Mouse (Mus musculus): ENCODE results near the gene Gm20458. TPM values are rescaled to one million over a fixed set of nuclear protein-coding genes. Genes with fewer than 3 reads are reported as not detected.

The Gm20458 gene
- polyA plus RNA-seq, 1 experiment = 31.6 TPM

DNA sequence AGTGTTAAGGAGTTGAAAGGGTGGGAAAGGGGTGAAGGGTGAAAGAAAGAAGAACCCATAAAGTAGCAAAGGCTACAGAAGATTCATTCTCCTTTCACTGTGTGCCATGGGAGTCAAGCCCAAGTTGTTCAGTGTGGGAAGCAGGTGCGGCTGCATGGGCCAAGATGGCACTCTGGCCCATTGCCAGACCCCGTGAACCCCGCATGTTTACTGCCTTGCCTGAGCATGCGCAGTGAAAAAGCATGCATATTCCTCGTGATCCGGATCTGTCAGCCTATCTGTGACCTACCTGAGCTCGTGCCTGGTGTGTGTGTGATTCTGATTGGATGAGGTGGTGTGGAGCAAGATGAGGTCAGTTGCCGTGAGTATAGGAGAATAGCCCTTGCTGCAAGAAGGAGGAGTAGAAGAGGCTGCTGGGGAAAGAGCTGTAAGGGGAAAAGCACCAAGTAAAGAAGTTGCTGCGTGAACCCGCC, 62.6 kb downstream of the Gm20458 start:
- Histone ChIP-seq H3K4me3 (no peak overlapping the region), H3ac (ENCODE audit: control insufficient read depth, insufficient read length) (no peak overlapping the region), H3K36me3 (ENCODE audit: control insufficient read depth, insufficient read depth) (no peaks in the 10 kb centered on the region), H3K4me2 (ENCODE audit: low read depth) (peak overlapping the region; percentile 61), H3K27me3 (ENCODE audit: control insufficient read depth, insufficient read depth, insufficient read length) (no peaks in the 10 kb centered on the region), H3K79me2 (ENCODE audit: control insufficient read depth, insufficient read depth) (no peaks in the 10 kb centered on the region)
- TF ChIP-seq CEBPB (IDR thresholded peaks at IDR 0.05; ENCODE audit: insufficient read depth, poor library complexity, severe bottlenecking) (no peak), MYOD1 (IDR thresholded peaks at IDR 0.05; ENCODE audit: control insufficient read depth in 1 of 3, insufficient read length in 2 of 3, low read depth in 2 of 3) (no peak), POLR2AphosphoS2 (IDR thresholded peaks at IDR 0.05; ENCODE audit: insufficient read length, low read depth) (no peak), SRF (IDR thresholded peaks at IDR 0.05; ENCODE audit: control insufficient read depth, insufficient read length, low read depth) (no peak), REST (IDR thresholded peaks at IDR 0.05; ENCODE audit: insufficient read depth, insufficient read length) (no peak), TCF12 (IDR thresholded peaks at IDR 0.05; ENCODE audit: insufficient read depth, poor library complexity, severe bottlenecking) (no peak), MAX (IDR thresholded peaks at IDR 0.05; ENCODE audit: low read depth) (no peak), MYOG (IDR thresholded peaks at IDR 0.05; ENCODE audit: control insufficient read depth in 1 of 3, insufficient read depth in 1 of 3, insufficient read length in 2 of 3, low read depth in 2 of 3) (no peak), POLR2A (IDR thresholded peaks at IDR 0.05; ENCODE audit: insufficient read length, low read depth) (no peak), E2F4 (IDR thresholded peaks at IDR 0.05; ENCODE audit: insufficient read depth) (no peak), TCF3 (IDR thresholded peaks at IDR 0.05; ENCODE audit: insufficient read length, low read depth) (no peak), USF1 (IDR thresholded peaks at IDR 0.05; ENCODE audit: low read depth) (no peak)

DNA sequence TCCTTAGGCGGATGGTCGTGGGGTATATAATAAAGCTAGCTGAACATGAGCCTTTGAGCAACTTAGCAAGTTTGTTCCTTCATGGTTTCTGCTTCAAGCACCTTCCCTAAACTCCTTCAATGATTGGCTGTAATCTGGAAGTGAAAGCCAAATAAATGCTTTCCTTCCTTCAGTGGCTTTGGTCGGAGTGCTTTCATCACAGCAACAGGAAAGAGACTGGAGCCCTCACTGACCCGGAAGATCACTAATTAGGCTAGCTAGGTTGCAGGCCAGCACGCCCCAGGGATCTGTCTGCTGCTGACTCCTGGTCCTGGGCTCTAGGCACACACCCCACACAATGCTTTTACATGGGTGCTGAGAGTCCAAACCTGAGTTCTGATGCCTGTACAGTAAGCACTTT, 67.8 kb downstream of the Gm20458 start:
- Histone ChIP-seq H3K36me3 (ENCODE audit: control insufficient read depth, insufficient read depth) (no peaks in the 10 kb centered on the region), H3K4me3 (no peak overlapping the region), H3K27me3 (ENCODE audit: control insufficient read depth, insufficient read depth, insufficient read length) (no peaks in the 10 kb centered on the region), H3K4me2 (ENCODE audit: low read depth) (no peak overlapping the region), H3ac (ENCODE audit: control insufficient read depth, insufficient read length) (no peak overlapping the region), H3K79me2 (ENCODE audit: control insufficient read depth, insufficient read depth) (no peaks in the 10 kb centered on the region)
- no peak for TF ChIP-seq POLR2AphosphoS2 (IDR thresholded peaks at IDR 0.05; ENCODE audit: insufficient read length, low read depth)
- TF ChIP-seq E2F4 (IDR thresholded peaks at IDR 0.05; ENCODE audit: insufficient read depth) = no peak
- no peak for TF ChIP-seq CEBPB (IDR thresholded peaks at IDR 0.05; ENCODE audit: insufficient read depth, poor library complexity, severe bottlenecking)
- no peak for TF ChIP-seq MYOG (IDR thresholded peaks at IDR 0.05; ENCODE audit: control insufficient read depth in 1 of 3, insufficient read depth in 1 of 3, insufficient read length in 2 of 3, low read depth in 2 of 3)

DNA sequence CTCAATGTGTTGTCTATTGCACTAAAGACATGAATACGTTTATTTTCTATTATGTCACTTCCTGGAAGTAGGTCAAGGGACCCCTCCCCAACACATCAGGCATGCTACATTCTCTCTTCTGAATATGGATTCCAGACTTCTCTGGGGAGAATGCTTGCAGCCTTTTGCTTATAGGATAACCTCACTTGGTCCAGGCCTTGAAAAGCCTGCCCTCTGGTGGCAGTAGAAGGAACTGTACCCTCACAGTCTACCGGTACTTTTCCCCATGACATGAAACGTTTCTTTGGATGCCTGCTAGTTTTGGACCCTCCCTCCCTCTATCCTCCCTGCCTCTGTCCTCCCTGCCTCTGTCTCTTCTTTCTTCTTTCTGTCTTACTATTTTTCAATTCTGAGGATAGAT, 70.4 kb downstream of the Gm20458 start:
- Histone ChIP-seq H3K4me3 (no peak overlapping the region), H3K27me3 (ENCODE audit: control insufficient read depth, insufficient read depth, insufficient read length) (peaks cover 5% of the 10 kb centered on the region), H3K4me2 (ENCODE audit: low read depth) (peak overlapping the region; percentile 19), H3ac (ENCODE audit: control insufficient read depth, insufficient read length) (no peak overlapping the region), H3K79me2 (ENCODE audit: control insufficient read depth, insufficient read depth) (no peaks in the 10 kb centered on the region), H3K36me3 (ENCODE audit: control insufficient read depth, insufficient read depth) (no peaks in the 10 kb centered on the region)
- TF ChIP-seq MYOD1 (IDR thresholded peaks at IDR 0.05; ENCODE audit: control insufficient read depth in 1 of 3, insufficient read length in 2 of 3, low read depth in 2 of 3) = no peak
- TF ChIP-seq TCF12 (IDR thresholded peaks at IDR 0.05; ENCODE audit: insufficient read depth, poor library complexity, severe bottlenecking) = no peak
- TF ChIP-seq USF1 (IDR thresholded peaks at IDR 0.05; ENCODE audit: low read depth) = no peak
- TF ChIP-seq POLR2AphosphoS2 (IDR thresholded peaks at IDR 0.05; ENCODE audit: insufficient read length, low read depth) = no peak
- no peak for TF ChIP-seq TCF3 (IDR thresholded peaks at IDR 0.05; ENCODE audit: insufficient read length, low read depth)
- no peak for TF ChIP-seq E2F4 (IDR thresholded peaks at IDR 0.05; ENCODE audit: insufficient read depth)

DNA sequence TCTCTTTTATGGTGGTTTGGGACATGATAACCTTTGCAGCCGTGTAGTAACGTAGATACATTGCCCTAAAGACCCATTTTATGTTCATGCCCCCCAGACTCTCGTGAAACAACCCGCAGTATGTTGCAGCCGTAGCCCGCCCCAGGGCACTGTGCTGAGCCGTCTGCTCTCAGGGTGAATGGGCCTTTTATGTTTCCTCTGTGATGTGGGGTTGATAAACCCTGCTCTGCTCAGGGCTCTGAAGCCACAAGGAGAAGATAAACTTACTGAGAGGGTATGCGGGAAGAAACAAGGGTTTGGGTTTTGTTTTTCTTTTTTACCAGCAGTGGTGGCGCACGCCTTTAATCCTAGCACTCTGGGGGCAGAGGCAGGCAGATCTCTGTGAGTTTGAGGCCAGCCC, 73.5 kb downstream of the Gm20458 start:
- no peak for TF ChIP-seq MAX (IDR thresholded peaks at IDR 0.05; ENCODE audit: low read depth)
- TF ChIP-seq MYOG (IDR thresholded peaks at IDR 0.05; ENCODE audit: control insufficient read depth in 1 of 3, insufficient read depth in 1 of 3, insufficient read length in 2 of 3, low read depth in 2 of 3) = no peak
- TF ChIP-seq MYOD1 (IDR thresholded peaks at IDR 0.05; ENCODE audit: control insufficient read depth in 1 of 3, insufficient read length in 2 of 3, low read depth in 2 of 3) = no peak
- TF ChIP-seq SRF (IDR thresholded peaks at IDR 0.05; ENCODE audit: control insufficient read depth, insufficient read length, low read depth) = no peak
- no peak for TF ChIP-seq TCF12 (IDR thresholded peaks at IDR 0.05; ENCODE audit: insufficient read depth, poor library complexity, severe bottlenecking)
- TF ChIP-seq E2F4 (IDR thresholded peaks at IDR 0.05; ENCODE audit: insufficient read depth) = no peak
- TF ChIP-seq REST (IDR thresholded peaks at IDR 0.05; ENCODE audit: insufficient read depth, insufficient read length) = no peak
- TF ChIP-seq POLR2A (IDR thresholded peaks at IDR 0.05; ENCODE audit: insufficient read length, low read depth) = no peak
- no peak for TF ChIP-seq CEBPB (IDR thresholded peaks at IDR 0.05; ENCODE audit: insufficient read depth, poor library complexity, severe bottlenecking)
- no peak for TF ChIP-seq POLR2AphosphoS2 (IDR thresholded peaks at IDR 0.05; ENCODE audit: insufficient read length, low read depth)
- TF ChIP-seq TCF3 (IDR thresholded peaks at IDR 0.05; ENCODE audit: insufficient read length, low read depth) = no peak
- no peak for TF ChIP-seq USF1 (IDR thresholded peaks at IDR 0.05; ENCODE audit: low read depth)
- no peaks in the 10 kb centered on the region for H3K36me3 ChIP-seq (ENCODE audit: control insufficient read depth, insufficient read depth)
- H3K27me3 ChIP-seq (ENCODE audit: control insufficient read depth, insufficient read depth, insufficient read length) = peaks cover 22% of the 10 kb centered on the region
- no peak overlapping the region for H3K4me3 ChIP-seq
- H3K4me2 ChIP-seq (ENCODE audit: low read depth) = no peak overlapping the region
- H3K79me2 ChIP-seq (ENCODE audit: control insufficient read depth, insufficient read depth) = no peaks in the 10 kb centered on the region
- no peak overlapping the region for H3ac ChIP-seq (ENCODE audit: control insufficient read depth, insufficient read length)

DNA sequence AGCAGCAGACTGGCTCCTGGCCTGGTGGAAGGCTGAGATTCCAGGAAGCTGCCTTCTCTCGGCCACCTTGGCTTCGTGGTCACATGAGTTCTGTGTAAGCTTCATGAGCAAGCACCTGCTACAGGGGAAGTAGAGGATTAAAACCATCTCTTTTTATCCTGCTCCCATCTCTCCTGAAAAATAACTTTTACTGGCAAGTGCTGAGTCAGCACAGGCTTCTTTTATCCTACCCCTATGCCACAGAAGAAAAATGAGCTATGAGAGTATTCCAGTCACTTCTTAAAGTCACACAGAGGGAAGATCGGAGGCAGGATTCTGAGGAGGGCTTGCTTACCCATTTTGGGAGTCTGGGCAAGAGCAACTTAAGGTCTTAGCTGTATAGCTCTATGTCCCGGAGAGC, 76.2 kb downstream of the Gm20458 start:
- Histone ChIP-seq H3K27me3 (ENCODE audit: control insufficient read depth, insufficient read depth, insufficient read length) (peaks cover 36% of the 10 kb centered on the region), H3K36me3 (ENCODE audit: control insufficient read depth, insufficient read depth) (no peaks in the 10 kb centered on the region), H3ac (ENCODE audit: control insufficient read depth, insufficient read length) (no peak overlapping the region), H3K79me2 (ENCODE audit: control insufficient read depth, insufficient read depth) (no peaks in the 10 kb centered on the region), H3K4me2 (ENCODE audit: low read depth) (no peak overlapping the region), H3K4me3 (no peak overlapping the region)
- TF ChIP-seq POLR2A (IDR thresholded peaks at IDR 0.05; ENCODE audit: insufficient read length, low read depth) (no peak), E2F4 (IDR thresholded peaks at IDR 0.05; ENCODE audit: insufficient read depth) (no peak), SRF (IDR thresholded peaks at IDR 0.05; ENCODE audit: control insufficient read depth, insufficient read length, low read depth) (no peak), POLR2AphosphoS2 (IDR thresholded peaks at IDR 0.05; ENCODE audit: insufficient read length, low read depth) (no peak), REST (IDR thresholded peaks at IDR 0.05; ENCODE audit: insufficient read depth, insufficient read length) (no peak), TCF12 (IDR thresholded peaks at IDR 0.05; ENCODE audit: insufficient read depth, poor library complexity, severe bottlenecking) (no peak), USF1 (IDR thresholded peaks at IDR 0.05; ENCODE audit: low read depth) (no peak), MYOG (IDR thresholded peaks at IDR 0.05; ENCODE audit: control insufficient read depth in 1 of 3, insufficient read depth in 1 of 3, insufficient read length in 2 of 3, low read depth in 2 of 3) (no peak), CEBPB (IDR thresholded peaks at IDR 0.05; ENCODE audit: insufficient read depth, poor library complexity, severe bottlenecking) (no peak), TCF3 (IDR thresholded peaks at IDR 0.05; ENCODE audit: insufficient read length, low read depth) (no peak), MAX (IDR thresholded peaks at IDR 0.05; ENCODE audit: low read depth) (no peak), MYOD1 (IDR thresholded peaks at IDR 0.05; ENCODE audit: control insufficient read depth in 1 of 3, insufficient read length in 2 of 3, low read depth in 2 of 3) (no peak)

Measured in myocyte (in vitro differentiated cells).